In genomic region chr15:79545921-79546399, GRCm38 (mm10) we compare ENCODE assay signal across 2 mouse cellular contexts.
TF ChIP-seq lines count a peak whose summit lies in the region.

No protein-coding gene starts in this region.

TF ChIP-seq in C2C12, 6 proteins besides CTCF, POLR2A, EP300 and RAD21 (continued from another document):
- TF ChIP-seq MYOD1 (IDR thresholded peaks at IDR 0.05; ENCODE audit: control insufficient read depth, insufficient read length, low read depth): no peak
- no peak for TF ChIP-seq USF1 (IDR thresholded peaks at IDR 0.05; ENCODE audit: low read depth)
- no peak for TF ChIP-seq MYOG (IDR thresholded peaks at IDR 0.05; ENCODE audit: control insufficient read depth, extremely low read depth, insufficient read length)
- no peak for TF ChIP-seq FOSL1 (IDR thresholded peaks at IDR 0.05; ENCODE audit: insufficient read depth, low read length, poor library complexity, severe bottlenecking)

TF ChIP-seq in MEL, 35 proteins besides CTCF, POLR2A, EP300 and RAD21 (continued from another document):
- TF ChIP-seq GABPA (IDR thresholded peaks at IDR 0.05; ENCODE audit: low read depth, low read length) (no peak), MAFK (IDR thresholded peaks at IDR 0.05; ENCODE audit: borderline replicate concordance, low read depth, low read length) (no peak), HCFC1 (IDR thresholded peaks at IDR 0.05; ENCODE audit: low read depth, low read length) (peak; percentile 58; the same call in 1 of the 2 replicates)
TF ChIP-seq in MEL: peak in this region for 1.
